Mouse (Mus musculus) E14TG2a.4 (cell line): ENCODE results near the gene Actr1a.

Source experiments
- H3K27me3 ChIP-seq: 2 replicates; pipeline ENCODE4 v1.6.1; 2014; ENCODE audit warnings: low read length, control low read depth; ENCODE audit not compliant: insufficient read depth
- H3K36me3 ChIP-seq: 2 replicates; pipeline ENCODE4 v1.6.1; 2014; ENCODE audit warnings: low read length, control low read depth; ENCODE audit not compliant: insufficient read depth
- H3K4me1 ChIP-seq: replicated peaks from 2 replicates; pipeline ENCODE4 v1.6.1; 2014; ENCODE audit warnings: low read depth, low read length, control low read depth
- H3K4me3 ChIP-seq: replicated peaks from 2 replicates; pipeline ENCODE4 v1.5.1; 2014; ENCODE audit warnings: mild to moderate bottlenecking, low read length
- H3K9me3 ChIP-seq: 2 replicates; pipeline ENCODE4 v1.6.1; 2014; ENCODE audit warnings: low read length, control low read depth
- CTCF ChIP-seq: conservative IDR thresholded peaks from 2 replicates; pipeline ENCODE4 v1.5.1; 2014; ENCODE audit warnings: low read length
- NANOG ChIP-seq: IDR thresholded peaks from 2 replicates; pipeline ENCODE4 v1.6.1; 2014; ENCODE audit warnings: borderline replicate concordance, low read length, mixed read lengths
- POU5F1 ChIP-seq: IDR thresholded peaks from 2 replicates; pipeline ENCODE4 v1.6.1; 2014; ENCODE audit warnings: low read length, borderline replicate concordance

Gene Actr1a

GRCm38 (mm10) chr19:46344710-46345419 lies 50.7 kb downstream of the Actr1a start:
- Histone ChIP-seq H3K4me3 (no peak overlapping the region), H3K4me1 (peaks cover 32% of the 10 kb centered on the region), H3K36me3 (no peaks in the 10 kb centered on the region), H3K9me3 (no peaks in the 10 kb centered on the region), H3K27me3 (peaks cover 74% of the 10 kb centered on the region)
- TF ChIP-seq POU5F1, result no peak
- peak; percentile 75; the same call in 1 of the 2 replicates for TF ChIP-seq NANOG

- Histone ChIP-seq H3K36me3 (peaks cover 13% of the 10 kb centered on the region), H3K9me3 (no peaks in the 10 kb centered on the region), H3K4me3 (peak overlapping the region; percentile 89), H3K4me1 (peaks cover 45% of the 10 kb centered on the region), H3K27me3 (peaks cover 28% of the 10 kb centered on the region)
- TF ChIP-seq NANOG, result no peak
- TF ChIP-seq CTCF, result no peak
- TF ChIP-seq POU5F1, result no peak
These were observed 56.1 kb downstream of the Actr1a start for GRCm38 (mm10) chr19:46339287-46339971.

- Histone ChIP-seq H3K9me3 (no peaks in the 10 kb centered on the region), H3K27me3 (peaks cover 23% of the 10 kb centered on the region), H3K4me1 (peaks cover 43% of the 10 kb centered on the region), H3K4me3 (peak overlapping the region; percentile 89), H3K36me3 (peaks cover 13% of the 10 kb centered on the region)
- TF ChIP-seq NANOG, result no peak
- no peak for TF ChIP-seq POU5F1
These were observed 56.6 kb downstream of the Actr1a start for GRCm38 (mm10) chr19:46338942-46339286.

GRCm38 (mm10) chr19:46338331-46338936 lies 57.1 kb downstream of the Actr1a start, which contains the start of gene Cuedc2:
TSS of gene Cuedc2 (minus strand) at chr19:46338702.
- TF ChIP-seq POU5F1 (no peak), NANOG (no peak), CTCF (peak; percentile 67)
- Histone ChIP-seq H3K36me3 (peaks cover 13% of the 10 kb centered on the region), H3K4me3 (peak within 1 kb of the TSS; percentile 89), H3K27me3 (peaks cover 18% of the 10 kb centered on the region), H3K9me3 (no peaks in the 10 kb centered on the region), H3K4me1 (peaks cover 43% of the 10 kb centered on the region)

- peaks cover 13% of the 10 kb centered on the region for H3K27me3 ChIP-seq
- no peaks in the 10 kb centered on the region for H3K9me3 ChIP-seq
- TF ChIP-seq POU5F1, result no peak
- TF ChIP-seq NANOG, result no peak
- TF ChIP-seq CTCF, result no peak
- H3K4me1 ChIP-seq, result peaks cover 46% of the 10 kb centered on the region
- peak overlapping the region; percentile 89 for H3K4me3 ChIP-seq
- H3K36me3 ChIP-seq, result peaks cover 14% of the 10 kb centered on the region
These were observed 57.7 kb downstream of the Actr1a start for GRCm38 (mm10) chr19:46337719-46338330.

- Histone ChIP-seq H3K9me3 (no peaks in the 10 kb centered on the region), H3K4me1 (peaks cover 62% of the 10 kb centered on the region), H3K27me3 (peaks cover 15% of the 10 kb centered on the region), H3K4me3 (no peak overlapping the region), H3K36me3 (peaks cover 44% of the 10 kb centered on the region)
- TF ChIP-seq POU5F1 (no peak), CTCF (no peak), NANOG (no peak)
These were observed 61.6 kb downstream of the Actr1a start for GRCm38 (mm10) chr19:46333906-46334305.

- Histone ChIP-seq H3K4me1 (peaks cover 59% of the 10 kb centered on the region), H3K9me3 (no peaks in the 10 kb centered on the region), H3K27me3 (peaks cover 17% of the 10 kb centered on the region), H3K4me3 (no peak overlapping the region), H3K36me3 (peaks cover 44% of the 10 kb centered on the region)
- TF ChIP-seq NANOG, result no peak
- no peak for TF ChIP-seq POU5F1
- no peak for TF ChIP-seq CTCF
These were observed 62.7 kb downstream of the Actr1a start for GRCm38 (mm10) chr19:46332721-46333339.

GRCm38 (mm10) chr19:46331936-46332335 lies 63.6 kb downstream of the Actr1a start:
- Histone ChIP-seq H3K27me3 (peaks cover 17% of the 10 kb centered on the region), H3K9me3 (no peaks in the 10 kb centered on the region), H3K4me1 (peaks cover 59% of the 10 kb centered on the region), H3K4me3 (no peak overlapping the region), H3K36me3 (peaks cover 44% of the 10 kb centered on the region)
- TF ChIP-seq CTCF (no peak), POU5F1 (no peak), NANOG (no peak)
